Mouse (Mus musculus): ENCODE measurements at regions not wholly inside any gene's neighbourhood (a gene's known extent, or its start where the extent isn't known, plus 50 kb on each side); places are given as distances from the start of the nearest gene placed in this dataset.

GRCm38 (mm10) chr2:105607969-105608538, 60.6 kb upstream of the Pax6 start:
- TF ChIP-seq SIN3A (IDR thresholded peaks at IDR 0.05; ENCODE audit: low read length) (no peak), MXI1 (IDR thresholded peaks at IDR 0.05; ENCODE audit: low read depth, low read length) (no peak), CTCF (conservative IDR thresholded peaks at IDR 0.05 in 1 of 2, IDR thresholded peaks at IDR 0.05 in 1 of 2; ENCODE audit: low read depth in 2 of 2, low read length in 2 of 2) (no peak), EP300 (IDR thresholded peaks at IDR 0.05; ENCODE audit: low read length) (no peak)
